Mouse (Mus musculus) liver, adult 2 months (tissue): ENCODE data around the gene Rffl. TPM values are rescaled to one million over a fixed set of nuclear protein-coding genes. Genes with fewer than 3 reads are reported as not detected.

Experiments used
- DNase-seq: peaks from one replicate; pipeline ENCODE4 v3.0.0-alpha.2; 2011; ENCODE audit warnings: low read depth, low spot score; ENCODE audit errors: extremely low read depth
- H3K27ac ChIP-seq: fragments of 200-500 bp; replicated peaks from 2 replicates; pipeline ENCODE4 v1.5.1; 2012; ENCODE audit warnings: low read depth, mild to moderate bottlenecking, control low read depth, inconsistent platforms, low read length; ENCODE audit not compliant: insufficient read depth
- H3K27me3 ChIP-seq: fragments of 200-500 bp; 2 replicates; pipeline ENCODE4 v1.6.1; 2012; ENCODE audit warnings: mild to moderate bottlenecking, moderate library complexity, low read length, inconsistent platforms; ENCODE audit not compliant: control insufficient read depth, insufficient read depth
- H3K36me3 ChIP-seq: fragments of 200-500 bp; 2 replicates; pipeline ENCODE4 v1.6.1; 2012; ENCODE audit warnings: low read length, inconsistent platforms; ENCODE audit not compliant: control insufficient read depth, insufficient read depth
- H3K4me1 ChIP-seq: fragments of 200-500 bp; 2 replicates; pipeline ENCODE4 v1.6.1; 2011; ENCODE audit warnings: low read length; ENCODE audit not compliant: control insufficient read depth, insufficient read depth
- H3K4me3 ChIP-seq: fragments of 200-500 bp; 2 replicates; pipeline ENCODE4 v1.5.1; 2011; ENCODE audit warnings: low read depth, mild to moderate bottlenecking, control low read depth, low read length, moderate library complexity; ENCODE audit not compliant: insufficient read depth
- H3K79me2 ChIP-seq: fragments of 200-500 bp; 2 replicates; pipeline ENCODE4 v1.6.1; 2012; ENCODE audit warnings: inconsistent platforms, mild to moderate bottlenecking, low read length, moderate library complexity; ENCODE audit not compliant: control insufficient read depth, insufficient read depth
- H3K9ac ChIP-seq: fragments of 200-500 bp; 2 replicates; pipeline ENCODE4 v1.6.1; 2012; ENCODE audit warnings: low read depth, mild to moderate bottlenecking, control low read depth, inconsistent platforms, low read length
- CTCF ChIP-seq: fragments of 200-500 bp; IDR thresholded peaks from 2 replicates; pipeline ENCODE4 v1.5.1; 2011; ENCODE audit warnings: low read depth, low read length, control low read depth
- POLR2A ChIP-seq: fragments of 200-500 bp; IDR thresholded peaks from 2 replicates; pipeline ENCODE4 v1.6.1; 2011; ENCODE audit warnings: low read length, control low read depth; ENCODE audit not compliant: insufficient read depth; ENCODE audit errors: extremely low read depth
- WGBS: fragments of 180-500 bp; shearing (Covaris S2); methylation state at CpG from one replicate; pipeline ENCODE4 v1.1.7; 2018; 5-methylcytosine and 5-hydroxymethylcytosine counted together
- polyA plus RNA-seq: library from polyadenylated mRNA; depleted of rRNA; stranded (reverse); fragments of >200 nt; gene quantifications from 2 replicates; pipeline ENCODE4 v1.2.3, GENCODE M21; 2012
- total RNA-seq: library from RNA; depleted of rRNA; stranded (reverse); fragments of >200 nt; gene quantifications from 2 replicates; pipeline ENCODE4 v1.2.3, GENCODE M21; 2014

The Rffl gene
- total and polyA plus RNA-seq, 2 experiments: 10.6 to 11.7 TPM

- peaks cover 42% of the 10 kb centered on the region for H3K4me1 ChIP-seq
- peaks cover 37% of the 10 kb centered on the region for H3K79me2 ChIP-seq
- H3K4me3 ChIP-seq: no peak overlapping the region
- no peaks in the 10 kb centered on the region for H3K36me3 ChIP-seq
- 27% methylated on average over 6 of the region's 6 CpGs for WGBS
- peak; percentile 91 for DNase-seq
- H3K27ac ChIP-seq: peak overlapping the region; percentile 92
- H3K9ac ChIP-seq: no peak overlapping the region
- no peaks in the 10 kb centered on the region for H3K27me3 ChIP-seq
- TF ChIP-seq CTCF: no peak
- no peak for TF ChIP-seq POLR2A
Measured at GRCm38 (mm10) chr11:82854111-82854510, 16.9 kb downstream of the Rffl start.

DNA sequence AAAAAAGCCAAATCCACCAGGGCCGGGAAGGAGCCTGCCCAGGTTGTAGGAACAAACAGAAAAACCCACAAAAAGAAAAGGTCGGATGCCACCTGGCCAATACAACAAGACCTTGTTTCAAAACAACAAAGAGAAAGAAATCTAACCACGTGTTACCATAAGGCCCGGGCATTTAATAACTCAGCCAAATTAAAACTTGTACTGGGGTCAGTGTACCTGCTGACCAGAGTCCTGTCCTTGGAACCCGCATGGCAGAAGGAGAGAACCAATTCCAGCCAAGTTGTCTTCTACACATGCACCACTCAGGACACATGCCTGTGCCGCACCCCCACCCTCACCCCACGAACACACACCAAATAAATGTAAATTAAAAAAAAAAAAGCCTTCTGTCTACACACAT, 18.1 kb downstream of the Rffl start:
- no peak for TF ChIP-seq CTCF
- TF ChIP-seq POLR2A: no peak
- Histone ChIP-seq H3K4me1 (peaks cover 35% of the 10 kb centered on the region), H3K27me3 (no peaks in the 10 kb centered on the region), H3K36me3 (no peaks in the 10 kb centered on the region), H3K27ac (peak overlapping the region; percentile 92), H3K79me2 (peaks cover 40% of the 10 kb centered on the region), H3K9ac (no peak overlapping the region), H3K4me3 (no peak overlapping the region)
- WGBS: 35% methylated on average over 7 of the region's 7 CpGs
- peak; percentile 88 for DNase-seq

DNA sequence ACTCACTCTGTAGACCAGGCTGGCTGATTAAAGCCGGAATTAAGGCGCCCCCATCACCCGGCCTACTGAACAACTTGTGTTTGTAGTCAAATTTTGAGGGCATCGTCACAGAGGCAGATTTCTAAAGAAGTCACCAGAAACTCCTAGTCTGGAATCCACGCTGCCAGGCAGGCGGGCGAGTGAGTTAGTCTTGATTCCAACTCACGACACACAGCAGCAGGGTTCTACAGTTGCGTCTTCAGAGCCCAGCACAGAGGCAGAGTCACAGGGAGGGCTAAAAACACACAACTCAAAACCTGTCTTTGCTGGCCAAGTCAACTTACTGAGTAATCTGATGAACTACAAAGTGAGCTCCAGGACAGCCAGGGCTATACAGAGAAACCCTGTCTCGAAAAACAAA, 18.5 kb downstream of the Rffl start:
- no peak overlapping the region for H3K4me3 ChIP-seq
- peaks cover 40% of the 10 kb centered on the region for H3K79me2 ChIP-seq
- WGBS: 66% methylated on average over 10 of the region's 10 CpGs
- H3K27ac ChIP-seq: peak overlapping the region; percentile 92
- no peaks in the 10 kb centered on the region for H3K36me3 ChIP-seq
- peaks cover 34% of the 10 kb centered on the region for H3K4me1 ChIP-seq
- DNase-seq: no peak
- H3K9ac ChIP-seq: no peak overlapping the region; the same call in 1 of the 2 replicates
- TF ChIP-seq CTCF (no peak), POLR2A (no peak)
- H3K27me3 ChIP-seq: no peaks in the 10 kb centered on the region

DNA sequence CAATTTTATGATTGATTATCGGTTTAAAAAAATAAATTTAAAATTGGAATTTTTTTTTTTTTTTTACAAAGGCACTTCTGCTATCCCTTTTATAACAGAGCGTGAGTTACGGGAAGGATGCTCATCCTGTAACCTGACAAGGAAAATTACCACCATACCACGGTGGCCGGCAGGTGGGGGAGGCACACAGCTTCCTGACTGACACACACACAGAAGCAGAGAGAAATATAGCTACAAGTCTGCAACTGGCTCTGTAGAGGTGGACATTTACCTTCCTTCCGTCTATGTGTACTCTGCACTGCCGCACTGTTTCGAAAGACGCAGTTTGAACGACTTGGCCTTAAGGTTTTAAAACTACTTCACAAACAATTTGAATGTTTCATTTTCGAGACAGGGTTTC, 18.9 kb downstream of the Rffl start:
- WGBS: 63% methylated on average over 11 of the region's 11 CpGs
- Histone ChIP-seq H3K4me3 (no peak overlapping the region), H3K27me3 (no peaks in the 10 kb centered on the region), H3K27ac (peak overlapping the region; percentile 92), H3K9ac (no peak overlapping the region; the same call in 1 of the 2 replicates), H3K36me3 (no peaks in the 10 kb centered on the region), H3K79me2 (peaks cover 40% of the 10 kb centered on the region), H3K4me1 (peaks cover 37% of the 10 kb centered on the region)
- TF ChIP-seq CTCF: no peak
- no peak for TF ChIP-seq POLR2A
- DNase-seq: peak; percentile 67

DNA sequence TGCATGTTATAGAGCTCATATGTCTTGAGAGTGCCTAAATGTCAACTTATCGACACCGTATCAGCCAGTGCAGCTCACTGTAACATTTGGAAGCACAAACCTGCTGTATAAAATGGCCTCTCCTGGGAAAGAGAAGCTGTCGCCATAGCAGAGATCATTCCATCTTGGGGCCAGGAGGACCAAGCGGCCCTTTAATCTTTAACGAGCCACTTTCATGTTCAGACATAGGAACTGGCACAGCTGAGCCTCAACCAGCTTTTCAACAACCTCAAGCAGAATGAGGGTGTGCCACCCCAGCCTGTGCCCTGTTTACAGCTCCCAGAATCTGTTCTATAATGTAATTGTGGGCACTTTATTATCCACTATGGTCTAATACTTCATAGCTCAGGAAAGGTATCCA, 20.8 kb downstream of the Rffl start:
- H3K4me1 ChIP-seq: peaks cover 23% of the 10 kb centered on the region
- H3K27me3 ChIP-seq: no peaks in the 10 kb centered on the region
- no peaks in the 10 kb centered on the region for H3K36me3 ChIP-seq
- H3K9ac ChIP-seq: no peak overlapping the region
- peaks cover 31% of the 10 kb centered on the region for H3K79me2 ChIP-seq
- WGBS: 81% methylated on average over 5 of the region's 5 CpGs
- H3K27ac ChIP-seq: no peak overlapping the region
- no peak for TF ChIP-seq CTCF
- TF ChIP-seq POLR2A: no peak
- no peak overlapping the region for H3K4me3 ChIP-seq
- no peak for DNase-seq

GRCm38 (mm10) chr11:82847571-82848000, 23.4 kb downstream of the Rffl start:
- Histone ChIP-seq H3K79me2 (peaks cover 46% of the 10 kb centered on the region), H3K27ac (0 out of 2 replicates have a peak overlapping the region, but pooled peaks have one; percentile 5), H3K4me1 (peaks cover 15% of the 10 kb centered on the region), H3K4me3 (no peak overlapping the region), H3K27me3 (no peaks in the 10 kb centered on the region), H3K9ac (no peak overlapping the region), H3K36me3 (no peaks in the 10 kb centered on the region)
- TF ChIP-seq CTCF: no peak
- no peak for TF ChIP-seq POLR2A
- DNase-seq: peak; percentile 60
- 55% methylated on average over 6 of the region's 6 CpGs for WGBS
